Mouse (Mus musculus) bone marrow macrophage, adult 2 months (primary cell): ENCODE results near the gene Ap5z1. TPM values are rescaled to one million over a fixed set of nuclear protein-coding genes. Genes with fewer than 3 reads are reported as not detected.

Experiments
- H3K27ac ChIP-seq: 2 replicates; pipeline ENCODE4 v1.5.1; 2012; ENCODE audit warnings: low read depth, low read length; ENCODE audit not compliant: insufficient read depth
- H3K4me1 ChIP-seq: 2 replicates; pipeline ENCODE4 v1.6.1; 2012; ENCODE audit warnings: low read length; ENCODE audit not compliant: control insufficient read depth, insufficient read depth
- H3K4me3 ChIP-seq: 2 replicates; pipeline ENCODE4 v1.5.1; 2012; ENCODE audit warnings: mild to moderate bottlenecking, low read length, moderate library complexity; ENCODE audit not compliant: insufficient read depth
- CTCF ChIP-seq: IDR thresholded peaks from 2 replicates; pipeline ENCODE4 v1.5.1; 2012; ENCODE audit warnings: low read depth, mild to moderate bottlenecking, low read length, moderate library complexity
- POLR2A ChIP-seq: IDR thresholded peaks from 2 replicates; pipeline ENCODE4 v1.6.1; 2012; ENCODE audit warnings: mild to moderate bottlenecking, low read depth, low read length, borderline replicate concordance
- polyA plus RNA-seq: library from polyadenylated mRNA; stranded (reverse); fragments of >200 nt; gene quantifications from 2 replicates; pipeline ENCODE4 v1.2.4, GENCODE M21; 2012; ENCODE audit not compliant: missing spikeins, insufficient read depth, insufficient read length

Ap5z1 gene
- polyA plus RNA-seq, 1 experiment, result 29.1 TPM

DNA sequence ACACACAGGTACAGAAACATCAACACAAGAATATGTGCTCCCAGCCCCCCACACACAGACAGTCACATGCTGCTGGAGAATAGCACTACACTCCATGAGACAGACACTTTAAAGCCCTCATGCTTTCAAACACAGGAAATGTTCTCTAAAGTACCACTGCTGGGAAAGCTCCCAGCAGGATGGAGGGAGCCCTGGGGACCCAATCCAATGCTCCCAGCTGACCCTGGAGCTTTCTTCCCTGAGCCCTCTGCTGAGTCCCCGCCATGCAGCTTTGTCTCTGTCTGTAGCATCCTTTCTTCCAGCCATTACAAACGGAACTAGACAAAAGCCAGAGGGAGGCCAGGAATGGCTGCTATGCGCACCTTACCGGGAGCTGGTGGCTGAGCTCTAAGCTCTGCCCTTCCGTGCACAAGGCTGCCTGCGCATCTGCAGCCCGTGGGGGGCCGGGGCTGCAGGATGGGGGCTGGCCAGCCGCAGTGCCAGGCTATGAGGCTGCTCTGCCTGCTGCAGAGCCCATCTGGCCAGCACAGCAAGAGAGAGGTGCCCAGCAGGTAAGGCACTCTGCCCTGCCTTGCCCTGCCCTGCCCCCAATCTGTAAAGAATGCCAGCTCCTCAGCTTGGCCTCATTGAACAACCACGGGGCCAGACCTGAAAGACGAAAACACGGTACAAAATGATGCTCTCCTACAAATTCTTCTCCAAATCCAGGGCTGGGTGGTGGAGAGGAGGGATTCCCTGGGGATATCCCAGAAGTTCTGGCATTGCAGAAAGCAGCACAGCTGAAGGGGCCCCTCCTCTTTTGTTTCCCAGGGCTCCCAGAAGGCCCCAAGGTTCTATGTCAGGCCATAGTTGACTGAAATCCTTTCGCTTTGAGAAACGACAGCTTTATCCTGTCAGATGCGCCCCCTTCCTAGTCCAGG is 45.7 kb downstream of the Ap5z1 start:
- H3K27ac ChIP-seq, result no peak overlapping the region
- H3K4me3 ChIP-seq, result no peak overlapping the region
- no peaks in the 10 kb centered on the region for H3K4me1 ChIP-seq
- TF ChIP-seq CTCF, result no peak
- TF ChIP-seq POLR2A, result no peak

GRCm38 (mm10) chr5:142510061-142510414 is 46.3 kb downstream of the Ap5z1 start:
- Histone ChIP-seq H3K27ac (no peak overlapping the region), H3K4me3 (no peak overlapping the region)

DNA sequence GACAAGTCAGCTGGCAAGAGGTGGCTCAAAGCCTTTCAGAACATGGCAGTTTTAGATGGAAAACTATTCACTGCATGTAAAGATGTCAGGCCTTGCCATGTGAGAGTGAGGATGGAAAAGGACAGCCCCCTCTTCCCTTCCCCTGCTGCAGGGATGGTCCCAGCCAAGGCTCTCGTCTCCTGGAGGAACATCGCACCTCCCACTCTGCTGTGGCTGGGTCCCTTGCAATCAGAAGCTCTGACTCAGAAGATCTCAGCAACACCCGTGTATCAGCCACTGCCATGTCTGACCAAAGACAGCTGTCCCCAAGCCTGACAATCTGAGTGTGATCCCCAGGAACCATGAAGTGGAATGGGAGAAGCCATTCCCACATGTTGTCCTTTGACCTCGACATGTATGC is 48.4 kb downstream of the Ap5z1 start:
- no peak for TF ChIP-seq CTCF
- no peak for TF ChIP-seq POLR2A
- no peak overlapping the region for H3K27ac ChIP-seq

More at GRCm38 (mm10) chr5:142510061-142510414, 46.3 kb downstream of the Ap5z1 start:
- no peaks in the 10 kb centered on the region for H3K4me1 ChIP-seq
- TF ChIP-seq CTCF (no peak), POLR2A (no peak)

DNA sequence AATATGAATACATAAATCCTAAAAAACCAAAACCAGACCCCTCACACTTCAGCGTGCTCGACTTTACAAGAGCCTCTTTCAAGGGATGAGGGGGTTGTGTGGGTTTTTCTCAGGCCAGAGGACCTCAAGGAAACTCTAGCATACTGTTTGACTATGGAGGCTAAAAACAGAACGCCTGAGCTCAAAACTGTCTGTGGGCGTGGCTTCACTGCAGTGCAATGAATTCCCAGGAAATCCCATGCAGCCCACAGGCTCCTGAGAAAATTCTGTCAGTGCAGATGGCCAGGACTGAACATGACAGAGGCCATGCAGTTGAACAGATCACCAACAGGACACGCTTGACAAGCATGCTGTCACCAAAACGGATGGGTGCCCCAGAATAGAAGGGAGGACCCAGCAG is 55.2 kb downstream of the Ap5z1 start:
- peaks cover 8% of the 10 kb centered on the region for H3K4me1 ChIP-seq

More for the DNA sequence above, 48.4 kb downstream of the Ap5z1 start:
- no peaks in the 10 kb centered on the region for H3K4me1 ChIP-seq
- no peak overlapping the region for H3K4me3 ChIP-seq

DNA sequence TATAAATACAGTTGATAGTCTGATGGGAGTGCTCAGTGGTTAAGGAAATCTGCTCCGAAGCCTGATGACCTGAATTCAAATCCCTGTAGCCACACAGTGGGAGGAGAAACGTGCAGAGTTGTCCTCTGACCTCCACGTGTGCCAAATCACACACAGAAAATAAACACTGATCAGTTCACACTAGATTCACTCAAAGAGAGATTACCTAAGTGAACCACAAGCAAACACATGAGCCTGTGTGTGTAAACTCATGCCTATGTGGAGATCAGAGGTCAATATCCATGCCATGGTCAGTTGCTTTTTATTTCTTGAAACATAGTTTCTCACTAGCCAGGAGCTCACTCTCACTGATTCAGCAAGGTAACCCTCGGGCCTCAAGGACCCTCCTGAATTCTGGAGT is 56.6 kb downstream of the Ap5z1 start:
- Histone ChIP-seq H3K4me1 (peaks cover 8% of the 10 kb centered on the region), H3K4me3 (no peak overlapping the region), H3K27ac (no peak overlapping the region)
- TF ChIP-seq POLR2A, result no peak
- TF ChIP-seq CTCF, result no peak

More for the DNA sequence above, 55.2 kb downstream of the Ap5z1 start:
- TF ChIP-seq POLR2A (no peak), CTCF (no peak)
- Histone ChIP-seq H3K27ac (no peak overlapping the region), H3K4me3 (no peak overlapping the region)

GRCm38 (mm10) chr5:142521195-142521866 is 57.6 kb downstream of the Ap5z1 start:
- TF ChIP-seq CTCF (no peak), POLR2A (no peak)
- H3K4me1 ChIP-seq, result peaks cover 8% of the 10 kb centered on the region
- H3K4me3 ChIP-seq, result no peak overlapping the region
- H3K27ac ChIP-seq, result no peak overlapping the region

- no peak overlapping the region for H3K4me3 ChIP-seq
Measured at GRCm38 (mm10) chr5:142524711-142525464, 61.1 kb downstream of the Ap5z1 start.

More at GRCm38 (mm10) chr5:142524711-142525464, 61.1 kb downstream of the Ap5z1 start:
- TF ChIP-seq CTCF (no peak), POLR2A (no peak)
- Histone ChIP-seq H3K27ac (no peak overlapping the region), H3K4me1 (no peaks in the 10 kb centered on the region)

Other genes with a start within 250 kb of the Ap5z1 start
- gene Foxk1, start 62.4 kb upstream of the Ap5z1 start, polyA plus RNA-seq, result 16.2 and 18.2 TPM in 2 replicates
- not detected in 2 replicates for gene Papolb, start 66.1 kb downstream of the Ap5z1 start, polyA plus RNA-seq
- gene Radil, start 87.2 kb downstream of the Ap5z1 start, polyA plus RNA-seq, result not detected in 2 replicates
- not detected in 2 replicates for gene Mmd2, start 144.9 kb downstream of the Ap5z1 start, polyA plus RNA-seq
- gene Wipi2, start 163.8 kb downstream of the Ap5z1 start, polyA plus RNA-seq, result 29.9 and 31.6 TPM in 2 replicates
- gene Slc29a4, start 228.6 kb downstream of the Ap5z1 start, polyA plus RNA-seq, result not detected in 2 replicates